Mouse (Mus musculus) liver, embryonic 14.5 days (tissue): ENCODE measurements around the gene Spata13. TPM values are rescaled to one million over a fixed set of nuclear protein-coding genes. Genes with fewer than 3 reads are reported as not detected.

Experiments used
- ATAC-seq: fragments of 200-750 bp; cut with Nextera tagmentation; 2 replicates; pipeline ENCODE4 v1.8.0; 2017; ENCODE audit warnings: moderate number of reproducible peaks, mild to moderate bottlenecking, moderate library complexity; ENCODE audit not compliant: insufficient read depth
- DNase-seq, 3 experiments: peaks; one replicate each; pipeline ENCODE4 v3.0.0-alpha.2; 2012 to 2013; ENCODE audit warnings: low read depth in 3 of 3, low spot score in 3 of 3
- H3K27ac ChIP-seq: fragments of 300-500 bp; sonication (generic); 2 replicates; pipeline ENCODE4 v1.5.1; 2014; ENCODE audit warnings: moderate library complexity, mild to moderate bottlenecking, control low read depth, inconsistent platforms
- H3K27me3 ChIP-seq: fragments of 300-500 bp; sonication (generic); 2 replicates; pipeline ENCODE4 v1.6.1; 2014; ENCODE audit warnings: mild to moderate bottlenecking, low read length, moderate library complexity; ENCODE audit not compliant: control insufficient read depth, insufficient read depth
- H3K36me3 ChIP-seq: fragments of 300-500 bp; sonication (generic); replicated peaks from 2 replicates; pipeline ENCODE4 v1.6.1; 2014; ENCODE audit warnings: low read depth; ENCODE audit not compliant: control insufficient read depth, insufficient read depth
- H3K4me1 ChIP-seq, 2 experiments: fragments of 200-500 bp in 1 of 2; fragments of 300-500 bp in 1 of 2; sonication (generic) in 1 of 2; replicated peaks; 2 replicates each; pipeline ENCODE4 v1.6.1; 2012 to 2014; ENCODE audit warnings: antibody characterized with exemption in 1 of 2, inconsistent platforms in 1 of 2, low read length in 1 of 2; ENCODE audit not compliant: control insufficient read depth in 2 of 2, insufficient read depth in 2 of 2
- H3K4me2 ChIP-seq: fragments of 300-500 bp; sonication (generic); 2 replicates; pipeline ENCODE4 v1.6.1; 2014; ENCODE audit warnings: low read depth, mild to moderate bottlenecking, control low read depth, moderate library complexity
- H3K4me3 ChIP-seq, 2 experiments: fragments of 200-500 bp in 1 of 2; fragments of 300-500 bp in 1 of 2; sonication (generic) in 1 of 2; 2 replicates each; pipeline ENCODE4 v1.5.1; 2012 to 2014; ENCODE audit warnings: low read depth in 2 of 2, low read length in 2 of 2, mild to moderate bottlenecking in 2 of 2, control low read depth in 1 of 2, inconsistent platforms in 1 of 2, moderate library complexity in 1 of 2; ENCODE audit not compliant: insufficient read depth in 1 of 2
- H3K9ac ChIP-seq: fragments of 300-500 bp; sonication (generic); replicated peaks from 2 replicates; pipeline ENCODE4 v1.6.1; 2014; ENCODE audit warnings: mild to moderate bottlenecking, control low read depth, moderate library complexity
- H3K9me3 ChIP-seq: fragments of 300-500 bp; sonication (generic); 2 replicates; pipeline ENCODE4 v1.6.1; 2016; ENCODE audit warnings: low read length, mixed read lengths; ENCODE audit not compliant: control insufficient read depth
- CTCF ChIP-seq: IDR thresholded peaks from 2 replicates; pipeline ENCODE4 v1.5.1; 2016; ENCODE audit warnings: antibody characterized with exemption, low read depth, control low read depth
- EP300 ChIP-seq: IDR thresholded peaks from 2 replicates; pipeline ENCODE4 v1.6.1; 2016; ENCODE audit warnings: antibody characterized with exemption, low read depth
- WGBS: fragments of 180-500 bp; shearing (Covaris S2); extraction: QIAGEN DNeasy Blood & Tissue Kit; methylation state at CpG from one replicate; pipeline ENCODE4 v1.1.7; 2014; ENCODE audit not compliant: insufficient replicate concordance; 5-methylcytosine and 5-hydroxymethylcytosine counted together
- polyA plus RNA-seq, 2 experiments: library from polyadenylated mRNA; depleted of rRNA in 1 of 2; stranded (reverse) in 1 of 2; unstranded in 1 of 2; fragments of >200 nt; fragmentation: Nextera tagmentation in 1 of 2; extraction: Ambion mirVana in 1 of 2; gene quantifications; 2 replicates each; pipeline versions ENCODE4 v1.2.1 to v1.2.3; 2012 to 2014

Gene Spata13
- polyA plus RNA-seq, 2 experiments, result 5.5 to 14.1 TPM

DNA sequence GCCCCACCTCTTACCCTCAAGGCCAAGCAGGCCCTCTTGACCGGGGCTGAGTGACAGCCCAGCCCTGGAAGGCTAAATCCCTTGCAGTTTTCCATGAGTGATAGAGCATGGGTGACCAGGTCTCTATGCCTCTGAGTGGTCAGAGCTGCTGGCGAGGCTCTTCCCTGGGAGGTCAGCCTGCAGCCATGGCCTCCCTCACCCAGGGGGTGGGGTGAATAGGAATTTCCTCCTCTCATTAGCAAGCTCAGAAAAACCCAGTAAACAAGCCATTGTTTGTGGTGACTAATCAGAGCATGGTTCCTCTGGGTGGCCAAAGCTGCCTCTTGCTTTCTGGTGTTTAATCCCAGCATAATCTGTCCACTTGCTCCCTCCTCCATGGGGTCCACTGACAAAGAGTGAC, 131.2 kb downstream of the Spata13 start:
- WGBS, result 47% methylated on average over 2 of the region's 2 CpGs
- TF ChIP-seq CTCF, result no peak
- no peak for TF ChIP-seq EP300
- no peaks in the 10 kb centered on the region for H3K4me1 ChIP-seq
- no peaks in the 10 kb centered on the region for H3K9me3 ChIP-seq
- H3K9ac ChIP-seq, result no peak overlapping the region
- 0 out of 2 replicates have a peak, but pooled peaks cover 2% of the 10 kb centered on the region for H3K36me3 ChIP-seq
- ATAC-seq (no peak), DNase-seq (no peak)
- H3K27ac ChIP-seq, result no peak overlapping the region
- no peaks in the 10 kb centered on the region for H3K27me3 ChIP-seq
- H3K4me2 ChIP-seq, result no peak overlapping the region
- no peak overlapping the region for H3K4me3 ChIP-seq

DNA sequence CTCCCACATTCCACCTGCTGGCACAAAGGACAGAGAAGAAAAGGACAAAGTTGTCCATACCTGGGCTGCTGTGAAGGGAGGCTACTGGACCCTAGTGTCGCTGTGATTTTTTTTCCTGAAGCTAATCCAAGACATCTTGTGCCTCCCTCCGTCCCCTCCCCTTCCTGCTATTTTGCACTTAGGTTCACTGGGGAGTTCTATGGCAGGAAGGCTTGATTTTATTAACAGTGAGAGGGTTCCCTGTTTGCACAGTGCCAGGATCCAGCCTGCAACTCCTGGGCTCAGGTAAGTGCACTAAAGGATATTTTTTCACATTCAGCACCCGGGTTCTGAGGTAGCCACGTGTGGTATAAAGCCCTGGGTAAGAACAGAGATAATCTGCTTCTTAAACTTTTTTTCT, 134.1 kb downstream of the Spata13 start, which contains the start of gene C1qtnf9:
TSS of gene C1qtnf9 (plus strand) at position 251 of the 400 bp plus-strand sequence.
- Histone ChIP-seq H3K36me3 (no peaks in the 10 kb centered on the region), H3K27me3 (no peaks in the 10 kb centered on the region), H3K9ac (no peak within 1 kb of the TSS), H3K27ac (no peak within 1 kb of the TSS), H3K4me3 (no peak within 1 kb of the TSS), H3K9me3 (no peaks in the 10 kb centered on the region), H3K4me2 (no peak within 1 kb of the TSS), H3K4me1 (peaks cover 0 to 2% of the 10 kb centered on the region in 2 experiments; a peak in 2 of 4 replicates)
- ATAC-seq, result no peak
- no peak for DNase-seq
- 55% methylated on average over 4 of the region's 4 CpGs for WGBS
- TF ChIP-seq EP300 (no peak), CTCF (no peak)

DNA sequence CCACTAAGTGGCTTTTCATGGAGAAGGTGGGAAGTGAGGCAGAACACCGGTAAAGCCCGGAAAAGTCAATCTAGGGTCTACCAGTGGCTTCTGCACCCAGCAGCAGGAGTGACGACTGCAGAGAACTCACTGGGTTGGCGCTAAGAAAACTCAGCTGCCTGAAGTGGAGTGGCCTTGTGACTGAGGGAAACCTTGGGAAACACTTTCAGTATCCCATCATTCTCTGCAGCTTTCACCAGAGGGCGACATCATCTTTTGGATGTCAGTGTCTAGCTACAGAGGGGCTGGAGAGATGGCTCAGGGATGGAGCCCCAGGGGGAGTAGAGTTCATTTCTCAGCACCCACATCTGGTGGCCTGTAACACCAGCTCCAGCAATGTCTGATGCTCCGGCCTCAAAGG, 135.5 kb downstream of the Spata13 start:
- no peak overlapping the region for H3K9ac ChIP-seq
- 43% methylated on average over 6 of the region's 6 CpGs for WGBS
- TF ChIP-seq CTCF (no peak), EP300 (no peak)
- H3K9me3 ChIP-seq, result no peaks in the 10 kb centered on the region
- H3K36me3 ChIP-seq, result no peaks in the 10 kb centered on the region
- H3K27ac ChIP-seq, result no peak overlapping the region
- H3K27me3 ChIP-seq, result no peaks in the 10 kb centered on the region
- no peak for ATAC-seq
- peaks cover 0 to 2% of the 10 kb centered on the region in 2 experiments; a peak in 2 of 4 replicates for H3K4me1 ChIP-seq
- no peak for DNase-seq
- no peak overlapping the region for H3K4me2 ChIP-seq
- H3K4me3 ChIP-seq, result no peak overlapping the region

DNA sequence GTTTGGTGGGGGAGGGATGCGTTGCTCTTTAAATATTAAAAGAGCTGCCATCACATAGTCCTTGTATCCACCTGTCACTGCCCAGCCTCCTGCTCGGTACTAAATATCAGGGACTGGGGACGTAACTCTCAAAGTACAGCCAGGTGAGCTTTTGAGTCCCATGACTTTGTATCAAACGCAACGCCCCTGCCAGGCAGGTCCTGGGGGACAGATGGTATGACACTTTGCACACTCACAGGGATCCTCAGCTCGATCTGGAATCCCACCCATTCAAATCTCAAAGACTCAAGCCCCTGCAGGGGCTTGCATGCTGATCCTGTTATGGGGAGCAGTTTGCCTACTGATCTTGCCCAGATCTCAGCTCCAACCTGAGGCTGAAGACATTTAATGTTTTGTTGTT, 136.8 kb downstream of the Spata13 start:
- Histone ChIP-seq H3K4me1 (peaks cover 0 to 2% of the 10 kb centered on the region in 2 experiments; a peak in 2 of 4 replicates), H3K27ac (no peak overlapping the region), H3K4me2 (no peak overlapping the region; the same call in 1 of the 2 replicates), H3K4me3 (no peak overlapping the region), H3K36me3 (no peaks in the 10 kb centered on the region), H3K9me3 (no peaks in the 10 kb centered on the region), H3K9ac (no peak overlapping the region), H3K27me3 (no peaks in the 10 kb centered on the region)
- TF ChIP-seq CTCF, result no peak
- TF ChIP-seq EP300, result no peak
- DNase-seq (no peak), ATAC-seq (no peak)
- 66% methylated on average over 6 of the region's 6 CpGs for WGBS

DNA sequence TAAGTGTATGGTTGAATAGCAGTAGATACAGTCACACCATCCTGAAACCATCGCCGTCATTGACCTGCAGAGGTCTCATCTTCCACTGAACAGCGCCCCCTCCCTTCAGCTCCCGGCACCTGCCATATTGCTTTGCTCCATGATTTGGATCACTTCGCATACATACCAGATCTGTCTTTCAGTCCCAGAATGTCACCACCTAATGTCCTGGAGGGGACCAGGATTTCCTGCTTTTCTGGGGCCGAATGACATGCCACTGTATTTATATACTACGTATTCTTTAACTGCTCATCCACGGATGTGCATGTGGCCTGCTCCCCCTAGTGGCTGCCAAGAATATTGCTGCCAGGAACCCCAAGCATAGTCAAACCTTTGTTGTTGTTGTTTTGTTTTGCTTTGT, 137.3 kb downstream of the Spata13 start:
- Histone ChIP-seq H3K36me3 (no peaks in the 10 kb centered on the region), H3K27me3 (no peaks in the 10 kb centered on the region), H3K9me3 (no peaks in the 10 kb centered on the region), H3K4me2 (peak overlapping the region; percentile 58), H3K4me1 (peaks cover 0 to 2% of the 10 kb centered on the region in 2 experiments; a peak in 2 of 4 replicates), H3K9ac (no peak overlapping the region), H3K27ac (no peak overlapping the region), H3K4me3 (peak overlapping the region; percentile 26 to 50; a peak in 3 of 4 replicates)
- TF ChIP-seq EP300 (no peak), CTCF (peak; percentile 94)
- WGBS, result 3% methylated on average over 8 of the region's 8 CpGs
- peak; percentile 20 to 30 (median 24) for DNase-seq
- no peak for ATAC-seq
